Mouse (Mus musculus) olfactory bulb, adult 2 months (tissue): Measurements from ENCODE around the gene 0610040J01Rik.

Source experiments
- CTCF ChIP-seq: fragments of 200-500 bp; IDR thresholded peaks from 2 replicates; pipeline ENCODE4 v1.5.1; 2012; ENCODE audit warnings: low read depth, mild to moderate bottlenecking, low read length, moderate library complexity; ENCODE audit not compliant: insufficient read depth
- POLR2A ChIP-seq: fragments of 200-500 bp; IDR thresholded peaks from 2 replicates; pipeline ENCODE4 v1.6.1; 2012; ENCODE audit warnings: mild to moderate bottlenecking, low read depth, low read length, moderate library complexity; ENCODE audit not compliant: insufficient read depth

DNA sequence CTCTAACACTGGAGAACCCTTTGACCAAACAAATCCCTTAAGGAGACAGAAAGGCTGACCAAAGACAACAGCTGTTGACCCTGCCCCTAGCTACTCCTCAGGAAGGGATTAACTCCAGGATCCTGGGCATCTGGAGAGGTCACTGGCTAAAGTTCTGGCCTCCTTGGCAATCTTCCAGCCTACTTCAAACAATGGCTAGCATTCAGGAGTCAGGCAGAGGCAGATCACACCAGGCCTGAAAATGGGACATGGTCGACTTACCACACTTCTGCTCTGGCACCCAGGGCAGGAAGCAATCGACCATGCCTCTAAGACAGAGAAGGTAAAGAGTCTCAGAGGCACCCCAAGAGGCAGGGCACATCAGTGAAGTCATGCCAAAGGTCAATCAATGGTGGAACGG lies 137.0 kb downstream of the 0610040J01Rik start:
- TF ChIP-seq POLR2A (no peak), CTCF (no peak)
